Mouse (Mus musculus): ENCODE data around the gene Il1rap.

DNA sequence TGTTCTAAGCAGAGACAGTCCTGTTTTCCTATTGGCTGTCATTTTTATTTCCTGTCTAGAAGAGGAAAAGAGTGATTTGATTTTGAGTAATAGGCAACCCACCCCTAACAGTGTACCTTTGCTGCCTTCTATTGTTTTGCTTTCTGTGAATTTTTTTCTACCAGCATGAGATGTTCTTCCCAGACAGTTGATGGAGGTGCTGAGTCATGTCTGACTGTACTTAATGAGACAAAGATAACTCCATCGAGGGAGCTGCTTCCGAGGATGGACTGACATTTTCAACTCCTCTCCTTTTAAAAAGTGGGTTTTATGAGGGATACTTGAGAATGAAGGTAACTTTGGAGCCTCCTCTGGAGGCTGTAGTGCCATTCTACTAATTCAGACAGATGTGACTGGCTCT lies 64.6 kb downstream of the Il1rap start:
- no peak for TF ChIP-seq HCFC1 (IDR thresholded peaks at IDR 0.05; ENCODE audit: low read depth, low read length)
- TF ChIP-seq CTCF (IDR thresholded peaks at IDR 0.05 in 2 of 3, conservative IDR thresholded peaks at IDR 0.05 in 1 of 3; ENCODE audit: control insufficient read depth in 1 of 3, insufficient read depth in 1 of 3, low read depth in 2 of 3, low read length in 3 of 3, poor library complexity in 1 of 3, severe bottlenecking in 1 of 3): no peak
- TF ChIP-seq MAFK (IDR thresholded peaks at IDR 0.05; ENCODE audit: borderline replicate concordance, low read depth, low read length): no peak; the same call in 1 of the 2 replicates

Data from MEL (cell line).